Mouse (Mus musculus) ES-Bruce4 (cell line): ENCODE data around the gene Wfdc15b.

ENCODE experiments used
- CTCF ChIP-seq: IDR thresholded peaks from one replicate; pipeline ENCODE4 v1.8.1; 2011; ENCODE audit warnings: low read depth, low read length
- EP300 ChIP-seq: IDR thresholded peaks from 2 replicates; pipeline ENCODE4 v1.6.1; 2011; ENCODE audit warnings: low read depth, low read length; ENCODE audit not compliant: insufficient read depth
- POLR2A ChIP-seq: IDR thresholded peaks from one replicate; pipeline ENCODE4 v1.8.1; 2011; ENCODE audit warnings: low read length; ENCODE audit not compliant: insufficient read depth

GRCm38 (mm10) chr2:164168571-164168946, 52.9 kb downstream of the Wfdc15b start:
- no peak for TF ChIP-seq CTCF
- no peak for TF ChIP-seq POLR2A
- no peak for TF ChIP-seq EP300
